Mouse (Mus musculus) embryonic facial prominence, embryonic 11.5 days (tissue): ENCODE data around the gene Olfr1394. TPM values are rescaled to one million over a fixed set of nuclear protein-coding genes. Genes with fewer than 3 reads are reported as not detected.
"Not testable (repeated sequence)": the region's sequence is repeated elsewhere in the genome, so short reads cannot be mapped to it uniquely, and the experiment has no call there.

Experiments used
- ATAC-seq: fragments of 200-750 bp; cut with Nextera tagmentation; replicated peaks from 2 replicates; pipeline ENCODE4 v1.8.0; 2017; ENCODE audit warnings: low read depth; ENCODE audit not compliant: insufficient number of reproducible peaks, low FRiP score, low TSS enrichment
- DNase-seq: peaks from one replicate; pipeline ENCODE4 v3.0.0-alpha.2; 2015; ENCODE audit warnings: low spot score
- H3K27ac ChIP-seq: fragments of 300-500 bp; sonication (generic); replicated peaks from 2 replicates; pipeline ENCODE4 v1.5.1; 2014; ENCODE audit warnings: mild to moderate bottlenecking, low read depth, low read length, control low read depth
- H3K27me3 ChIP-seq: fragments of 300-500 bp; sonication (generic); 2 replicates; pipeline ENCODE4 v1.6.1; 2014; ENCODE audit warnings: mild to moderate bottlenecking, low read length, moderate library complexity, mixed read lengths; ENCODE audit not compliant: control insufficient read depth, insufficient read depth
- H3K36me3 ChIP-seq: fragments of 300-500 bp; sonication (generic); replicated peaks from 2 replicates; pipeline ENCODE4 v1.6.1; 2014; ENCODE audit warnings: low read depth, mild to moderate bottlenecking, low read length, moderate library complexity, mixed read lengths; ENCODE audit not compliant: control insufficient read depth, insufficient read depth
- H3K4me1 ChIP-seq: fragments of 300-500 bp; sonication (generic); 2 replicates; pipeline ENCODE4 v1.6.1; 2014; ENCODE audit warnings: low read length, mixed read lengths; ENCODE audit not compliant: control insufficient read depth, insufficient read depth
- H3K4me2 ChIP-seq: fragments of 300-500 bp; sonication (generic); 2 replicates; pipeline ENCODE4 v1.6.1; 2014; ENCODE audit warnings: low read depth, mild to moderate bottlenecking, control low read depth, low read length, moderate library complexity
- H3K4me3 ChIP-seq: fragments of 300-500 bp; sonication (generic); 2 replicates; pipeline ENCODE4 v1.5.1; 2014; ENCODE audit warnings: low read depth, low read length, control low read depth
- H3K9ac ChIP-seq: fragments of 300-500 bp; sonication (generic); replicated peaks from 2 replicates; pipeline ENCODE4 v1.6.1; 2014; ENCODE audit warnings: mild to moderate bottlenecking, control low read depth, low read length
- H3K9me3 ChIP-seq: fragments of 300-500 bp; sonication (generic); replicated peaks from 2 replicates; pipeline ENCODE4 v1.6.1; 2016; ENCODE audit warnings: mild to moderate bottlenecking, low read length, inconsistent platforms, mixed read lengths; ENCODE audit not compliant: control insufficient read depth
- WGBS: fragments of 180-500 bp; shearing (Covaris S2); extraction: QIAGEN DNeasy Blood & Tissue Kit; methylation state at CpG from one replicate; pipeline ENCODE4 v1.1.7; 2014; 5-methylcytosine and 5-hydroxymethylcytosine counted together
- polyA plus RNA-seq: library from polyadenylated mRNA; unstranded; fragments of >200 nt; fragmentation: Nextera tagmentation; extraction: Ambion mirVana; gene quantifications from 2 replicates; pipeline ENCODE4 v1.2.1, GENCODE M21; 2014

Gene Olfr1394
- polyA plus RNA-seq, 1 experiment from 2014 or later, result not detected

- not testable (repeated sequence) for ATAC-seq, H3K36me3 ChIP-seq, H3K9ac ChIP-seq, H3K27me3 ChIP-seq, DNase-seq, H3K4me1 ChIP-seq, H3K9me3 ChIP-seq, H3K4me3 ChIP-seq, H3K27ac ChIP-seq, H3K4me2 ChIP-seq
- 84% methylated on average over 4 of the region's 4 CpGs for WGBS
Measured at GRCm38 (mm10) chr11:49176047-49176779, 22.0 kb downstream of the Olfr1394 start.

- Histone ChIP-seq H3K9me3 (no peaks in the 10 kb centered on the region), H3K9ac (no peak overlapping the region), H3K36me3 (no peaks in the 10 kb centered on the region), H3K27ac (no peak overlapping the region), H3K27me3 (no peaks in the 10 kb centered on the region), H3K4me1 (no peaks in the 10 kb centered on the region), H3K4me3 (no peak overlapping the region), H3K4me2 (no peak overlapping the region)
- ATAC-seq (no peak), DNase-seq (no peak)
- 73% methylated on average over 1 of the region's 1 CpGs for WGBS
Measured at GRCm38 (mm10) chr11:49183172-49183571, 29.0 kb downstream of the Olfr1394 start.

- H3K4me1 ChIP-seq, result no peaks in the 10 kb centered on the region
- no peaks in the 10 kb centered on the region for H3K27me3 ChIP-seq
- DNase-seq (no peak), ATAC-seq (no peak)
- 81% methylated on average over 6 of the region's 6 CpGs for WGBS
- no peak overlapping the region for H3K4me2 ChIP-seq
- H3K9me3 ChIP-seq, result no peaks in the 10 kb centered on the region
- no peak overlapping the region for H3K9ac ChIP-seq
- no peaks in the 10 kb centered on the region for H3K36me3 ChIP-seq
- no peak overlapping the region for H3K4me3 ChIP-seq
- no peak overlapping the region for H3K27ac ChIP-seq
Measured at GRCm38 (mm10) chr11:49186452-49186851, 32.3 kb downstream of the Olfr1394 start.

- H3K4me3 ChIP-seq, result no peak within 1 kb of the TSS
- WGBS, result 75% methylated on average over 8 of the region's 8 CpGs
- H3K27me3 ChIP-seq, result no peaks in the 10 kb centered on the region
- H3K9me3 ChIP-seq, result no peaks in the 10 kb centered on the region
- no peak within 1 kb of the TSS for H3K9ac ChIP-seq
- no peak for DNase-seq
- H3K4me2 ChIP-seq, result no peak within 1 kb of the TSS
- no peak for ATAC-seq
- H3K36me3 ChIP-seq, result no peaks in the 10 kb centered on the region
- no peaks in the 10 kb centered on the region for H3K4me1 ChIP-seq
- H3K27ac ChIP-seq, result no peak within 1 kb of the TSS
Measured at GRCm38 (mm10) chr11:49186955-49187488, 32.8 kb downstream of the Olfr1394 start, which contains the start of gene Btnl9. Btnl9 (minus strand) TSS chr11:49187159.

GRCm38 (mm10) chr11:49187701-49188100 is 33.5 kb downstream of the Olfr1394 start:
- 83% methylated on average over 10 of the region's 10 CpGs for WGBS
- H3K4me2 ChIP-seq, result no peak overlapping the region
- no peak overlapping the region for H3K27ac ChIP-seq
- no peaks in the 10 kb centered on the region for H3K9me3 ChIP-seq
- no peak overlapping the region for H3K9ac ChIP-seq
- no peaks in the 10 kb centered on the region for H3K4me1 ChIP-seq
- no peaks in the 10 kb centered on the region for H3K27me3 ChIP-seq
- H3K36me3 ChIP-seq, result no peaks in the 10 kb centered on the region
- DNase-seq (no peak), ATAC-seq (no peak)
- no peak overlapping the region for H3K4me3 ChIP-seq

GRCm38 (mm10) chr11:49189737-49190136 is 35.6 kb downstream of the Olfr1394 start:
- Histone ChIP-seq H3K4me1 (no peaks in the 10 kb centered on the region), H3K36me3 (no peaks in the 10 kb centered on the region), H3K27me3 (no peaks in the 10 kb centered on the region), H3K4me3 (no peak overlapping the region), H3K9ac (no peak overlapping the region), H3K4me2 (no peak overlapping the region), H3K9me3 (no peaks in the 10 kb centered on the region), H3K27ac (no peak overlapping the region)
- WGBS, result 6% methylated on average over 7 of the region's 7 CpGs
- ATAC-seq (no peak), DNase-seq (peak; percentile 68)

GRCm38 (mm10) chr11:49191083-49191482 is 36.9 kb downstream of the Olfr1394 start:
- H3K27ac ChIP-seq, result no peak overlapping the region
- DNase-seq (no peak), ATAC-seq (no peak)
- H3K9me3 ChIP-seq, result no peaks in the 10 kb centered on the region
- 55% methylated on average over 2 of the region's 2 CpGs for WGBS
- no peaks in the 10 kb centered on the region for H3K4me1 ChIP-seq
- no peak overlapping the region for H3K9ac ChIP-seq
- no peaks in the 10 kb centered on the region for H3K27me3 ChIP-seq
- H3K36me3 ChIP-seq, result no peaks in the 10 kb centered on the region
- H3K4me2 ChIP-seq, result no peak overlapping the region
- no peak overlapping the region for H3K4me3 ChIP-seq

GRCm38 (mm10) chr11:49194771-49195170 is 40.6 kb downstream of the Olfr1394 start:
- not testable (repeated sequence) for H3K4me2 ChIP-seq, H3K4me3 ChIP-seq, H3K27me3 ChIP-seq, H3K36me3 ChIP-seq, H3K9me3 ChIP-seq, H3K27ac ChIP-seq, ATAC-seq, H3K4me1 ChIP-seq, DNase-seq, H3K9ac ChIP-seq
- WGBS, result 94% methylated on average over 8 of the region's 9 CpGs
